Mouse (Mus musculus) CD8-positive naive resting alpha-beta T cell, adult 2 months (primary cell): ENCODE results near the gene Blm.

Experiments
- DNase-seq, 2 experiments: peaks; one replicate each; pipeline ENCODE4 v3.0.0; 2022; ENCODE audit warnings: low read depth in 2 of 2, low spot score in 2 of 2

Gene Blm

GRCm38 (mm10) chr7:80412279-80412678 lies 122.6 kb downstream of the Blm start:
- no peak for DNase-seq

- DNase-seq, result no peak
Observed at GRCm38 (mm10) chr7:80410380-80410779, 124.5 kb downstream of the Blm start.

- DNase-seq, result no peak
Observed at GRCm38 (mm10) chr7:80407712-80408111, 127.2 kb downstream of the Blm start.

GRCm38 (mm10) chr7:80406186-80406585 lies 128.7 kb downstream of the Blm start:
- DNase-seq, result no peak

- DNase-seq, result no peak
Observed at GRCm38 (mm10) chr7:80405188-80405695, 129.7 kb downstream of the Blm start, which contains the start of gene Furin. Furin (minus strand) TSS chr7:80405436.
